Mouse (Mus musculus): ENCODE results near the gene Ank3. TPM values are rescaled to one million over a fixed set of nuclear protein-coding genes. Genes with fewer than 3 reads are reported as not detected.

Gene Ank3
- polyA plus RNA-seq, 1 experiment from 2014 or later, result 8.3 TPM

- H3K36me3 ChIP-seq (replicated peaks), result no peaks in the 10 kb centered on the region
- H3K4me3 ChIP-seq (replicated peaks), result no peak overlapping the region
- H3K9me3 ChIP-seq (replicated peaks), result no peaks in the 10 kb centered on the region
- no peak overlapping the region for H3K27ac ChIP-seq (replicated peaks)
- no peak overlapping the region for H3K4me2 ChIP-seq
- no peak overlapping the region for H3K9ac ChIP-seq
- 72% methylated on average over 8 of the region's 8 CpGs for WGBS (ENCODE audit: insufficient replicate concordance)
- no peaks in the 10 kb centered on the region for H3K27me3 ChIP-seq
- ATAC-seq (ENCODE audit: insufficient read depth), result no peak
- 0 out of 2 replicates have a peak, but pooled peaks cover 4% of the 10 kb centered on the region for H3K4me1 ChIP-seq (replicated peaks)
Measured at GRCm38 (mm10) chr10:69854587-69855185, 456.1 kb downstream of the Ank3 start.

- 60% methylated on average over 9 of the region's 9 CpGs for WGBS (ENCODE audit: insufficient replicate concordance)
- Histone ChIP-seq H3K4me1 (replicated peaks) (0 out of 2 replicates have a peak, but pooled peaks cover 4% of the 10 kb centered on the region), H3K9me3 (replicated peaks) (no peaks in the 10 kb centered on the region), H3K27me3 (no peaks in the 10 kb centered on the region), H3K36me3 (replicated peaks) (no peaks in the 10 kb centered on the region), H3K4me2 (no peak overlapping the region), H3K27ac (replicated peaks) (no peak overlapping the region), H3K4me3 (replicated peaks) (no peak overlapping the region), H3K9ac (no peak overlapping the region)
- ATAC-seq (ENCODE audit: insufficient read depth), result no peak
Measured at GRCm38 (mm10) chr10:69858011-69858410, 459.4 kb downstream of the Ank3 start.

- WGBS (ENCODE audit: insufficient replicate concordance), result 40% methylated on average over 4 of the region's 4 CpGs
Measured at GRCm38 (mm10) chr10:69858897-69859605, 460.5 kb downstream of the Ank3 start.

GRCm38 (mm10) chr10:69859848-69860479 lies 461.4 kb downstream of the Ank3 start:
- no peak overlapping the region for H3K27ac ChIP-seq (replicated peaks)
- H3K4me1 ChIP-seq (replicated peaks), result 0 out of 2 replicates have a peak, but pooled peaks cover 4% of the 10 kb centered on the region
- H3K36me3 ChIP-seq (replicated peaks), result no peaks in the 10 kb centered on the region
- H3K4me2 ChIP-seq, result no peak overlapping the region
- no peak overlapping the region for H3K4me3 ChIP-seq (replicated peaks)
- 66% methylated on average over 7 of the region's 7 CpGs for WGBS (ENCODE audit: insufficient replicate concordance)
- H3K27me3 ChIP-seq, result no peaks in the 10 kb centered on the region
- no peaks in the 10 kb centered on the region for H3K9me3 ChIP-seq (replicated peaks)
- no peak for ATAC-seq (ENCODE audit: insufficient read depth)
- no peak overlapping the region for H3K9ac ChIP-seq

More at GRCm38 (mm10) chr10:69858897-69859605, 460.5 kb downstream of the Ank3 start:
- ATAC-seq (ENCODE audit: insufficient read depth), result no peak
- H3K9me3 ChIP-seq (replicated peaks), result no peaks in the 10 kb centered on the region
- no peak overlapping the region for H3K27ac ChIP-seq (replicated peaks)
- H3K27me3 ChIP-seq, result no peaks in the 10 kb centered on the region
- H3K4me3 ChIP-seq (replicated peaks), result no peak overlapping the region
- 0 out of 2 replicates have a peak, but pooled peaks cover 4% of the 10 kb centered on the region for H3K4me1 ChIP-seq (replicated peaks)
- no peak overlapping the region for H3K9ac ChIP-seq
- H3K4me2 ChIP-seq, result no peak overlapping the region
- no peaks in the 10 kb centered on the region for H3K36me3 ChIP-seq (replicated peaks)

- Histone ChIP-seq H3K9ac (no peak overlapping the region), H3K36me3 (replicated peaks) (no peaks in the 10 kb centered on the region), H3K4me2 (no peak overlapping the region), H3K9me3 (replicated peaks) (no peaks in the 10 kb centered on the region), H3K4me1 (replicated peaks) (0 out of 2 replicates have a peak, but pooled peaks cover 4% of the 10 kb centered on the region), H3K4me3 (replicated peaks) (no peak overlapping the region), H3K27me3 (no peaks in the 10 kb centered on the region), H3K27ac (replicated peaks) (no peak overlapping the region)
- no peak for ATAC-seq (ENCODE audit: insufficient read depth)
- WGBS (ENCODE audit: insufficient replicate concordance), result 57% methylated on average over 8 of the region's 8 CpGs
Measured at GRCm38 (mm10) chr10:69862829-69863228, 464.3 kb downstream of the Ank3 start.

- Histone ChIP-seq H3K4me2 (no peak overlapping the region), H3K9me3 (replicated peaks) (no peaks in the 10 kb centered on the region), H3K36me3 (replicated peaks) (no peaks in the 10 kb centered on the region), H3K4me3 (replicated peaks) (no peak overlapping the region), H3K27ac (replicated peaks) (no peak overlapping the region), H3K27me3 (no peaks in the 10 kb centered on the region), H3K9ac (no peak overlapping the region), H3K4me1 (replicated peaks) (no peaks in the 10 kb centered on the region)
- 11% methylated on average over 5 of the region's 5 CpGs for WGBS (ENCODE audit: insufficient replicate concordance)
- no peak for ATAC-seq (ENCODE audit: insufficient read depth)
Measured at GRCm38 (mm10) chr10:69870348-69870747, 471.8 kb downstream of the Ank3 start.

- Histone ChIP-seq H3K27me3 (no peaks in the 10 kb centered on the region), H3K4me1 (replicated peaks) (no peaks in the 10 kb centered on the region), H3K4me2 (no peak overlapping the region), H3K9ac (no peak overlapping the region), H3K27ac (replicated peaks) (no peak overlapping the region), H3K36me3 (replicated peaks) (no peaks in the 10 kb centered on the region), H3K4me3 (replicated peaks) (no peak overlapping the region), H3K9me3 (replicated peaks) (no peaks in the 10 kb centered on the region)
- no peak for ATAC-seq (ENCODE audit: insufficient read depth)
- 80% methylated on average over 14 of the region's 14 CpGs for WGBS (ENCODE audit: insufficient replicate concordance)
Measured at GRCm38 (mm10) chr10:69870947-69871346, 472.4 kb downstream of the Ank3 start.

- Histone ChIP-seq H3K27ac (replicated peaks) (no peak overlapping the region), H3K27me3 (no peaks in the 10 kb centered on the region), H3K9ac (no peak overlapping the region), H3K4me3 (replicated peaks) (no peak overlapping the region), H3K36me3 (replicated peaks) (no peaks in the 10 kb centered on the region), H3K9me3 (replicated peaks) (no peaks in the 10 kb centered on the region), H3K4me2 (no peak overlapping the region), H3K4me1 (replicated peaks) (no peaks in the 10 kb centered on the region)
- no peak for ATAC-seq (ENCODE audit: insufficient read depth)
- 61% methylated on average over 10 of the region's 10 CpGs for WGBS (ENCODE audit: insufficient replicate concordance)
Measured at GRCm38 (mm10) chr10:69872182-69872741, 473.7 kb downstream of the Ank3 start.

- H3K36me3 ChIP-seq (replicated peaks), result no peaks in the 10 kb centered on the region
- no peak overlapping the region for H3K9ac ChIP-seq
- WGBS (ENCODE audit: insufficient replicate concordance), result 63% methylated on average over 5 of the region's 5 CpGs
- no peak overlapping the region for H3K4me2 ChIP-seq
- no peak for ATAC-seq (ENCODE audit: insufficient read depth)
- H3K9me3 ChIP-seq (replicated peaks), result no peaks in the 10 kb centered on the region
- H3K4me1 ChIP-seq (replicated peaks), result no peaks in the 10 kb centered on the region
- no peaks in the 10 kb centered on the region for H3K27me3 ChIP-seq
- no peak overlapping the region for H3K27ac ChIP-seq (replicated peaks)
- H3K4me3 ChIP-seq (replicated peaks), result no peak overlapping the region
Measured at GRCm38 (mm10) chr10:69872892-69873291, 474.3 kb downstream of the Ank3 start.

GRCm38 (mm10) chr10:69874806-69875205 lies 476.2 kb downstream of the Ank3 start:
- no peak for ATAC-seq (ENCODE audit: insufficient read depth)
- Histone ChIP-seq H3K27me3 (no peaks in the 10 kb centered on the region), H3K4me2 (no peak overlapping the region), H3K4me1 (replicated peaks) (no peaks in the 10 kb centered on the region), H3K36me3 (replicated peaks) (no peaks in the 10 kb centered on the region), H3K9me3 (replicated peaks) (no peaks in the 10 kb centered on the region), H3K9ac (no peak overlapping the region), H3K4me3 (replicated peaks) (no peak overlapping the region), H3K27ac (replicated peaks) (no peak overlapping the region)
- WGBS (ENCODE audit: insufficient replicate concordance), result 67% methylated on average over 14 of the region's 14 CpGs
